Mouse (Mus musculus): Measurements from ENCODE around the gene Dgkz.

The Dgkz gene

DNA sequence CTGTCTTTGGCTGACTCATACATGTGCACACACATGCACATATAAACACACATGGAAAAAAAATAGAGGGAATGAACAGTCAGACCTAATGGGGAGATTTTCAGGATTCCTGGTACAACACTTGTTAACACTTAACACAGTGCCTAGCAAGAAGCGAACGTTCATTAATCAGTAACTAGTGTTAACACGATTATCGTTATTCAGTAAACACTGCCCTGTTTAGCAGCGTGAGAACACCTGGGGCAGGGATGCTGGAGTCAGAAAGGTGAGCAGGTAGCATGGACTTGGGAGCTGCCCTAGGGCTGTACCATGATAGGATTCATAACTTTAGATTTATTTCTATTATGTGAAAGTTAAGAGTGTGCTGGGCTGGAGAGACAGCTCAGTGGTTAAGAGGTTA is 20.3 kb upstream of the Dgkz start:
- no peak for DNase-seq (ENCODE audit: low spot score)

DNA sequence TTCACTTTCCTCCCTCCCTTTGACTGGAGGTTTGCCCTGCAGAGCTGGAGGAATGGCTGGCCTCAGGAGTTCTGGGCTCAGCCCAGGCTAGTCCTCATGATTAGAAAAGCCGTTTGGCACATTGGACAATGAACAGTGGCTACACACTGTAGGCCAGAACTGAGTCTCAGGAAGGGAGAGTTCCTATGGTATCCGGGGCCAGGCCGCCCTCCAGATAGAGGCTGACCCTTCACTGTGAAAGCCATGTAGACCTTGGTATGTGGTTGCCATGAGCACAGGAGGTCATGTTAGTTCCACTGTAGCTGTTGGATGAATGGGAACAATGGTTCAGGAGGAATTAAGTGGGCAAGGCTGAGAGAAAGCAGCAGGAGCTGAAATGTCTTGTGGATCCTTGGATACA is 17.7 kb upstream of the Dgkz start:
- DNase-seq (ENCODE audit: low spot score): no peak

DNA sequence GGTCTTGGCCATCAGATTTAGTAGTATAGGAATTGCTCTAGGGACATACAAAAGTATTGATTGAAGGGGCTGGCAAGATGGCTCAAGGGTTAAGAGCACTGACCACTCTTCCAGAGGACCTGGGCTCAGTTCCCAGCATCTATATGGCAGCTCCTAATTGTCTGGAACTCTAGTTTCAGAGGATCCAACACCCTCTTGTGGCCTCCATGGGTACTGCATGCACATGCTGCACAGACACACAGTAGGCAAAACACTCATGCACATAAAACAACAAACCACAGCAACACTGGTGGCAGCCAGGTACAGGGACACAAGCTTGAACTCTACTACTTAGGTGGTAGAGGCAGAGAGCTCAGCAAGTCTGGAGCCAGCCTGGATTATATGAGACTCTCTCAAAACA is 14.1 kb upstream of the Dgkz start:
- DNase-seq (ENCODE audit: low spot score): no peak

DNA sequence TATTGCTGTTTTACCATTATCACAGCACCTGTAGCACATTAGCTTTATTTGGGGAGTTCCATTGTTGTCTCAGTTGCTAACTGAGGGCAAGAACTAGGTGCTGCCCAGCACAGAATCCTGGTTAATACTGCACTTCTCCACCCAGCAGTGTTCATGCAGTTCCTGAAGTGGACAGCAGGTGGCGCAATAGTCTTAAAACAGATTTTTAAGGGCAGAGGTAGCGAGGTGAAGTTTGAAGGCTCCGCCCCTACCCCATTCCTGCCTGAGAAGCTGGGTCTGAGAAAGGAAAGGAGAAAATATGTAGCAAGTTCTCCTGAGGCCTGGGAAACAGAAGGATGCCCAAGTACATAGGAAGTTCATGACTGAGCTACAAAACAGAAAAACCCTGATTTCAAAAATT is 11.9 kb upstream of the Dgkz start:
- peak; percentile 72 for DNase-seq (ENCODE audit: low spot score)

DNA sequence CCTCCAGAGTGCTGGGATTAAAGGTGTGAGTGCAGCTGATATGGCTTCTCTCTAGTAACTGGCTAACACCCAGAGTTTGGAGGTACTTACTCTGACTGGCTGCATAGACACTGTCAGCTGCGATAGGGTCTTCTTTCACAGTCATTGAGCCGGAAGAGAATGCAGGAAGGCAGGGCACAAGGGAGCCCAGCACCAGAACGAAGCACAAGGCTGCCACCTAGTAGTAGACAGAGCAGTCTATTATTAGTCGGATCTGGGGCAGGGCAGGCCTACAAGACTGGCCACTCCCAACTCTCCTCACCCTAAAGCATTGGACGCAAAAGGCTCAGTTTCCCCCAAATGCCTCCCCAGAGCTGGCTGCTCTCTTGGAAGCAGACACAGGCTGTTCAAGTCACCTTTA is 10.4 kb upstream of the Dgkz start:
- no peak for DNase-seq (ENCODE audit: low spot score)

DNA sequence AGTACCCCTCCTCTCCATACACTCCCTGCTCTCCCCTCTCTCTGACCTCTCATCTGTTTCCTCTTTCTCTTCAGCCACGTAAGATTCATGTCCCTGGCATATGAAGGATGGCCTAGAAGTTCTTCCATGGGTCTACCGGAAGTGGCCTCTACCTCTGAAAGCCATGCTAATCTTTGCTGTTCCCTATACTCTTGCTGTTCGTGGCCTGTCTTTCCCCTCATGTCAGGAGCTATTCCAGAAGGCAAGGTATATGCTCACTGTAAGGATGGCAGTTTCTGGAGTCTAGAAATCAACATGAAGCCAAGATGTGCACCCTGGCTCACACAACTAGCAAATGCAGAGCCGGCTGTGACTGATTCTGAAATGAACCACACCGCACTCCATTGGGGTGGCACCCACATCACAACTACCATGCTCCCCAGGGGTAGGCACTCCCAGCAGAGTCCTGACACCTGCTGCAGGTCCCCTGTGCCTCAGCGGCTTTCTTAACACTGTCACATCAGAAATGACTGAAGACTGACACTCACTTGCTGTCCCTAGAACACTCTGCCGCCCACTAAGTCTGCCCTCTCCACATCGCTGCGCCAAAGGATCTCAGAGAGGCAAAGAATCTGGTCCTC is 9.4 kb upstream of the Dgkz start:
- DNase-seq (ENCODE audit: low spot score): no peak

DNA sequence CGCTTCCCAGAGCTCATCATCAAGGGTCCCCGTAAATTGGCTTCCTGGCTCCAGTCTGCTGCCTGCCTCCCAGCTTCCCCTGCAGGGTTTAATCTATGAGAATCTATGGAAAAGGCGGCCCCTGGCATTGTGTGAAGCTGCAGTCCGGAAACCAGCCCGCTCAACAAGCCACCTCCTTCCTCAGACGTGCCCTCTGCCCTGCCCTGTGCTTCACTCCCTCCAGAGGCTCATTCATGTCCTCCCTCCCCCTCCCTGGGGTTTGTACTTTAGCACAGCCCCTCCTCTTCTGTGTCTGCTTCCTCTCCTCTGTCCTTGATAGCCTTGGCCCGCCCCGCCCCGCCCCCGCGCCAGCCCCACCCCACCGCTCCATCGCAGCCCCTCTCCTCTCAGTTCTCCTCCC is 8.8 kb upstream of the Dgkz start:
- DNase-seq (ENCODE audit: low spot score): peak; percentile 96

DNA sequence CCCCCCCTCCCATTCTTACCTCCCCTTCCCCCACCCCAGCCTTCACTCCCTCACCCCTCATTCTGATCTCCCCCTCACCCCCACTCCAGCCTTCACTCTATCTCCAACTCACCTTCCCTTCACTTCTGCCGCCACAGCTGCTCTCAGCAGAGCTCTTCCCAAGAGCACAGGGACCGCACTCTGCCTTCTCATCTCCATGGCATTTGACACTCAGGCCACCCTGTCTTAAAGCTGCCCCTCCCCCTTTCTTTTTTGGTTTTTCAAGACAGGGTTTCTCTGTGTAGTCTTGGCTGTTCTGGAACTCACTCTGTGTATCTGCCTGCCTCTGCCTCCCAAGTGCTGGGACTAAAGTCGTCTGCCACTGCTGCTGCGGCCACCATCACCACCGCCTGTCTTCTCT is 5.2 kb upstream of the Dgkz start:
- DNase-seq (ENCODE audit: low spot score): no peak

DNA sequence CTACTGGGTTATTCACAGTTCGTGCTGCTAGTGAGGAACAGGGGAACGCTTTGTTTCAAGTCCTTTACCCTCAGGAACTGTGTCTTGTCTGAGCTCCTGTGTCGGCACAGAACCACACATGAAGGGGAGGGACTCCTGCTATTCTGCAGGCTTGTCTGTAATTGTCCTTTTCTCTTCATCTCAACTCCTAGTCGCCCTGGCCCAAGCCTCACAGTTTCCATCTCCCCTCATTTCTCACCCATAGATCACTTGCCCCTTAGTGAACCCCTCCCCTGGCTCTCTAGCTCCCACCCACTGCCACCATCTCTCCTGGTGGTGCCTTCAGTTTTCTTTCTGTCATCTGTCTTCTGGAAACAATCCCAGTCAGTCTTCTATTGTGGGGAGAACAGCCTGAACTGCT is 4.6 kb upstream of the Dgkz start:
- DNase-seq (ENCODE audit: low spot score): no peak

DNA sequence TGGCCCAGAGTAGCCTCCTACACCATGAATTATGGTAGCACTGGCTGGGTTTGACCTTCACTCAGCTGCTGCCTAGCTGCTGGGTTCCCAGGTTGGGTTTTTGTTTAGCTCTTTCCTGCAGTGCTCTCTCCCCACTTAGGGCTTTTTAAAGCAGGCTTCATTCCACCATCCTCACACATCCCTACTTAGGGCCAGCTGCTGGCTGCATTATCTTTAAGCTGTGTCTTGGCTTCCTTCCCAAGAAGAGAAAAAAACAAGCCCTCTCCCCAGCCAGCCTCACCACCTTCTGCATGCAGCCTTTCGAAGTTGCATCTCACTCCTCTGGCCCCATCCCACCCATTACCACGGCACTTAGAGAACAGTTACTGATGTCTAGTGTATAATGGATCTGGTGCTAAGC is 2.9 kb upstream of the Dgkz start:
- no peak for DNase-seq (ENCODE audit: low spot score)

DNA sequence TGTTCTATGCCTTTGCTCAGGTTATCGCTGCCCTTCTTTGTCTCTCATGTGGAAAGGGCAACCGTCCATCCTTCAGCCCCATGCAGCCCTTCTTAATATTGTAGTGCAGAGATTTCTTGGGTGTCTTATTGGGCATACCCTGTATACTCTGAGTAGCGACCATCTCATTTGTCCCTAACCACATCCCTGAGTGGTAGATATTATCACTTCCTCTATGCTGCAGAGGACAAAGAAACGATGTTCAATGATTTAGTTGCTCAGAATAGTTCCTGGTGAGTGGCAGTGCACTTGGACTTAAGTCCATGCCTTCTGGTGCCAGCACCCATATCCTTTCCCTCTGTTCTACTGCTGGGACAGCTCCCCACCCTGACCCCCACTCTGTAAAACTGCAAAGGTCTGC is 2.3 kb upstream of the Dgkz start:
- no peak for DNase-seq (ENCODE audit: low spot score)

DNA sequence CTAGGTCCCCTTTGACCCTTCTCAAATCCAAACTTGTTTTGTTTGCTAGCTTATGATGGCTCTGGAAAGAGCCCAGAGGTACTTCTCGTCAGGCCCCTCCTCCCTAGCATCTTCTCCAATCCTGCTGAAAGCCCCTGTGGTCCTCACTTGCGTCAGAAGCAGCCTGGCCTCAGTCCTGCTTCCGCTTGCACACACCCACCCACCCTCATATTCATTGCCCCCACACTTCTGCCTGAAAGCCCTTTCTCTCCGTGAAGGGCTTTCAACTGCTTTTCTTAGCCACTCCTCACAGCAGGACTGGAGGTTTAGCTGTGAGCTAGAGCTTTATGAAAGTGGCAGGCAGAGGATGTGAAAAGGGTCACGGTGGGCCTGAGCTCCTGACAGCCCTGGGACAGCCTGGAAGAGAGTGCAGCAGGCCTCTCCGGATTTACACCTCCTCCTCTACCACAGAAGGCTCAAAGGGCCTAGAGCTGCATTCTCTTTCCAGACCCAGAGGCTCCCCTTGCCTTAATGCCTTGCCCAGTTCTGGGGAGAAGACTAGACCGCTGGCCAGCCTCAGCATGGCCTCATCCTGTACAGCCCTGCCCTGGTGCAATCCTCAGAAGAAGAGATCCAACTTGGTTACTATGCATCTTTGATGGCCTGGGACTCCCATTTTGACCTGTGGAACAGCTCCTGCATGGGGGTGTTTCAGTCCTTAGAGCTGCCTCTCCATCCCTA is 2.1 kb downstream of the Dgkz start:
- DNase-seq (ENCODE audit: low spot score): no peak

DNA sequence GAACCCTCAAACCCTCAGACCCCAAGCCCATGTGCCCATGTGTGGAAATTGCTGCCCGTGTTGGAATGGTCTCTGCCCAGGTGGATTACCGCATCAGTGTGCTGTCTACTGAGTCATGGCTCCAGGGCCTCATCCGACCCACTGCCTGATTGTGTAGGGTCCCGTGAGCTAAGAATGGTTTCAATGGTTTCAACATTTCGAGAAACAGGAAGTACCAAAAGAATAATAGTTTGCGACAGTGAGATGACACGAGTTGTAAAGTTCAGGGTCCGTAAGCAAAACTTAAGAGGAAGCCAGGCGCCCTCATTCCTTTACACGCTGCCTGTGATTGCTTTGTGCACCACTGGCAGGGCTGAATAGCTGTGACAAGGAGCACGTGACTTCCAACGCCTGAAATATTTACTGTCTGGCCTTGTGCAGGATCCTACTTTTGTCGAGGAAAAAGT is 3.5 kb downstream of the Dgkz start:
- no peak for DNase-seq (ENCODE audit: low spot score)

DNA sequence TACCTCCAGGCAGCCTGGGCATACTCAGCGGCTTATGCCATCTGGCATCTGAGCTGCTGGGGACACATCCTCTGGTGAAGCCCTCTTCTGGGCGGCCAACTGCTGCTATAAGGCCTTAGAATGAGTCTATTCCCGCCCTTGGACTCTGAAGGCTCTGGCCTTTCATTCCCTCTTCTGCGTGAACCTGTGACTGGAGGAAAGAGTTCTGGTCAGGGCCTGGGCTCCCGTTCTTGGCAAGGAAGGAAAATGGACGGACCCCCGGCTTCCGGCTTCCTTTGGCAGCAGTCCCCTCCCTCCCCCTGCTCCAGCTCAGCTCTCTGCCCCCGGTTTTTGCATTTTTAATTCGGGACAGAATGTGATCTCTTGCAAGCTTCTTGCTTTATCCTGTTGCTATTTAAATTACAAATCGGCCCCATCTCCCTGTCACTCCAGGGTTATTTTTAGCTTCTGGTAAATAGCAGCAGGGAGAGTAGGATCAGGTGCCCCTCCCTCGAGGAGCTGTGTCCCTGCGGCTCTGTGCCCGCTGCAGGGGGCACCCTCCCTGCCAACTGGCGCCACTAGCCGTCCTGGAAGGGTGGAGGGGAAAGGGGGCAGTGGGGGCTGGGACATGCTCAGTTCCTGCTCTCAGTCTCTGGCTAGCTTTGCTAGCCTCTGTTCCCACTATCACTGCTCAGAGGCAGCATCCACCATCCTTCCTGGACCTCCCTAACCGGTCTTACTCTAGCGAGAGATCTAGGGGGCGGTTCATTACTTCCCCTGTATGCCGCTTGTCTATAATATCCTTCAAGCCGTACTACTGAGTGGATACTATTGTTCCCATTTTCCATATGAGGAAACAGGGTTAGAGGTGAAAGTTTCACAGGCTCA is 4.2 kb downstream of the Dgkz start:
- no peak for DNase-seq (ENCODE audit: low spot score)

DNA sequence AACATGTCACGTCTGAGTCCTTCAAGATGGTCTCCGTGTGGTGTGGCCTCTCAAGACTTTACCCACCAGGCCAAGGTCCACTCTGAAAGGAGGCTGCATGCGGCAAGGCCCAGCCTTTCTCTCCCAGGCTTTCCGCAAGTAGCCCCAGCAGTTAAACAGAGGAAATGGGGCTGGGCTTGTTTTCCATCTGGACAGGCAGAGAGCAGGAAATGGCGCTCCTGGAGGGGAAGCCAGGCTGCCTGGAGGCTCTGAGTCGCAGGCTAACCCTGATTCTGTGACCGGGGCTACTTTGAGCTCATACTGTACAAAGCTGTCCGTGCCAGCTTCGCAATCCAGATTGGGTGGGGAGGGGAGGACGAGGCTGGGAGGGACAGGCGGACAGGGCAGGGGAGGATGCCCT is 7.7 kb downstream of the Dgkz start:
- DNase-seq (ENCODE audit: low spot score): no peak

DNA sequence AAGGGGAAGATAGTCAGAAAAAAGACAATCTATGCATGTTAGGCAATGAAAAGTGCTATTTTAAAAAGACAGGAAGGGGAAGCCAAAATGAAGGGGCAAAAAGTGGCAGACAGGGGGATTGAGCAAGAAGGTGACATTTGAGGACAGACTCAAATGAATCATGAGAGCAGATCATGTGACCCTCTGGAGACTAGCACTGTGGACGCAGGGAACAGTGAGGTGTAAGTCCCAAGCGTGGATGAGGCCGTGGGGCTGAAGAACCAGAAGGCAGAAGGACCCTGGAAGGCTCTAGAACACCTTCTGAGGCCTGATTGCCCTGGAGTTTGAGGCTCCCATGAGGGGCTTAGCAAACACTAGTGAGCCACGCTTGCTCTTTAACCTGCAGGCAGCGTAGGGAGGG is 9.3 kb downstream of the Dgkz start:
- no peak for DNase-seq (ENCODE audit: low spot score)

DNA sequence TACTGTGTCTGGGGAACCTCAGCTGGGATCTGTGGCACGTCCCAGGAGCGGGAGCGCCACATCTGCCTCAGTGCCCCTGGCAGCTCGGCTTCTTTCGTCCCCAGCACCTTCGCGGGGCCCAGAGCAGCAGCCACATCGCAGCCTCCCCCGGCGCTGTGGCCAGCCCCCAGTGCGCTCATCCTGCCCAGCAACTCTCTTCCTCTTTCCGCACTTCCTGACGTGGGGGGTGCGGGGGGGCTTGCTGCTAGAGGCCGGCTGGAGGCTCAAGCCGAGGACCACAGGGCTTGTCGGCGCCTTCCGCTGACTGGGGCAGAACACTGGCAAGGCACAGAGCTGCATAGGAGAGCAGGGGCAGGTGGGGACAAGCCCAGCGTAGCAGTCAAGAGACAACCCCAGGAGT is 10.2 kb downstream of the Dgkz start:
- DNase-seq (ENCODE audit: low spot score): no peak

DNA sequence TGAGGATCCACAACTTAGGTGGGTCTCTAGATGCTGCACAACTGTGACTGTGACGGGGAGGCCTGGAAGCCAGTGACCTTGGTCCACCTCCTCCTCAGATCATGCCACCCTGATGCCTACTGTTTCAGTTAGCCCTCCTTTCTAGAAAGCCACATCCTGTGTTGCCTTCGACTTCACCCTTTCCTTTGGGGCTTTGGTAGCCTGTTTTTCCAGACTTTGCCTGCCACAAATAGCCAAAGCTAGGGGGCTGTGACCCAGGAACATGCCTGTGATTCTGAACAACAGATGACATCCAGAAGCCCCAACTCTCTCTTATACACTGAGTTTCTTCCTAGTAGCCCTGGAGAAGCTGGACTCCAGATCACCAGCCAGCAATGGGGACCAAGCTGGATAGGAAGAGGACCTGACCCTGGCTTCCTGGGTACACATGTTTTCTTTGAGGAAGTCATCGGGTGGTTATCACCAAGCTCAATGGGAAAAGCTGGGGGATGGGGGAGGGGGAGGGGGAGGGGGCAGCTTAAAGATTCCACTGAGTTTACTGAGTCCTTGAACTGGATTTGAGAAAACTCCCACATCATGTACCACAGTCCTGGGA is 11.0 kb downstream of the Dgkz start:
- DNase-seq (ENCODE audit: low spot score): no peak

DNA sequence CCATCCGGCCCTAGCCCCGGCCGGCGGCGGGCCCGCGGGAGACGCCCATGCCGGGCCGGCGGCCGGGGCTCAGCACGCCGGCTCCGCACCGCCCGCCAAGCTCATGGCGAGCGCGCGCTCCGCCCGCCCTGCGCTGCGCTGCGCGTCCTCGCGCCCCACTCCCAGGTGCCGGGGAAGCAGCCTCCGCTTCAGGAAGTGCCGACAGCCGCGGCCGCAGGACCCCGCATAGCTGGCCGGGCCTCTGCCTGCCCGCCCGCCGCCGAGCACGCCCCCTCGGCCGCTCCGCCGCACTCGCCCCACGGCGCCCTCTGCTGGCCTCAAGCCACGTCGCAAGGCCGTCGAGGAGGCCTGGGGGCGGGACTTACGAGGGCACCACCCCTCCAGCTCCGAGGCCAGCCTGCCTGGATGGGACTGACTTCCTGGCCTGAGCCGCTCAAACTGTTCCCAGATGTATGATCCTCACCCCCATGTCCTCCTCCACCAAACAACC is 12.2 kb downstream of the Dgkz start:
- DNase-seq (ENCODE audit: low spot score): peak; percentile 93

DNA sequence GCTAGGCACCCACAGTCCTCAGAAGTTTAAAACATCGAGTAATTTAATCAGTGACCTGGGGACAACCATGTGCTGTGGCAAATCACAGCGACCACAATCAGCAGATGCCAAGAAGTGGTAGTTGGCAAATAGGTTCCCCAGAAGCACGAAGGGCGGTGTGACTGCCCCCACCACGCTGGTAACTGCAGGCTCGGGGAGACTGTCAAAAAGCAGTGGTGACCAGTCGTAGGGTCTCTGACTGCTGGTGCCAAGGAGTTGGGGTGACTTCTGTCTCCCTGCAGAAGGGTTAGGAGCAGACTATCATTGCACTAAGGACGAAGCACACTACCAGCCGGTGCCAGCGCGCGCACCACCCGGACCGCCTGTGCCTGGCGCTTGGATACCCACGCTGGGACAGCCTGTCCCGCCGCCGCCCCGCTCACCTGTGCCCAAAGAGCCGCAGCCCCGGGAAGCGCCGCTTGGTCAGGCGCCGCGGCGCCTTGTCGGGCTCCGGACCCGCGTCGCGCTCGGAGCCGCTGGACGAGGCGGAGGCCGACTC is 12.7 kb downstream of the Dgkz start:
- peak; percentile 57 for DNase-seq (ENCODE audit: low spot score)

DNA sequence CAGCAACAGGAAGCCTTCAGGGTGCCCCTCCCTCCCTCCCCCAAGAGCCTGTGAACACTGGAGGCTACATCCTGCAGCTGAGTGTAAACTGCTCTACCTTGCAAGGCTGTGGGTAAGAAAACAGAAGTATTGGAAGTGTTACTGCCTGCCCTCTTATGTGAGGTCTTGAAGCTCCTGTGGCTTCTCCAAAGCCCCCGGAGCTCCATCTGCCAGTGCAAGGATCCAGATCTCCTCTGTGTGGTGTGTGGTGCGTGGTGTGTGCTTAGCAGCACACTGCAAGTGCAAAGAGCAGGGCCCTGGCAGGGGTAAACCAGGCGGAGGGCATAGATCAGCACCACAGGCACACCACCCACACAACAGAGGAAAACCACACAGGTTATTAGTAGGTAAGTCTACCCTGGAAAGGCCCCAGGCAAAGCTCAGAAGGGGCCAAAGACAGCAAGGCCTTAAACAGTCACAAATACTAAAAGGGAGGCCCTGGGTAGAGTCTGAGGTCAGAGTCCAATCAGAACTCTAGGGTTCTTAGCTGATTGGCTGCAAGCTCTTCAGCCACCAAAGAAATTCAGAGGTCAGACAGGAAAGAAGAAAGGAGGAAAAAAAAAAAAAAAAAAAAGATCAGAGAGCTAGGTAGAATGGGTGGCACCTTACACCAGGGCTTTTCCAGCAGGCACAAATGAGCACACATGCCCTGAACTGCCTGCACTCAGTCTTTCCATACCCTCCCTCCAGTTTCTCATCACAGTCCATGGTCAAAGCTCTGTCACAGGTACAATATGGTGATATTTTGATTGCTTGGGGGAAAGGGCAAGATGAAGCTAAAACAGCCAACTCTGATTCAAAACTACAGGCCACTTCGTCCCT is 13.5 kb downstream of the Dgkz start:
- DNase-seq (ENCODE audit: low spot score): no peak

Measured in yolk sac, embryonic 10.5 days (tissue).